Mouse (Mus musculus) frontal cortex, adult 2 months (tissue): ENCODE measurements around the gene Gng7. TPM values are rescaled to one million over a fixed set of nuclear protein-coding genes. Genes with fewer than 3 reads are reported as not detected.

Experiments used
- DNase-seq, 2 experiments: peaks; one replicate each; pipeline ENCODE4 v3.0.0; 2022; ENCODE audit warnings: low spot score in 1 of 2; ENCODE audit errors: extremely low spot score in 1 of 2
- polyA plus RNA-seq: library from polyadenylated mRNA; depleted of rRNA; stranded (reverse); fragments of >200 nt; gene quantifications from 2 replicates; pipeline ENCODE4 v1.2.3, GENCODE M21; 2012

Gng7 gene
- polyA plus RNA-seq, 1 experiment, result 101 TPM

DNA sequence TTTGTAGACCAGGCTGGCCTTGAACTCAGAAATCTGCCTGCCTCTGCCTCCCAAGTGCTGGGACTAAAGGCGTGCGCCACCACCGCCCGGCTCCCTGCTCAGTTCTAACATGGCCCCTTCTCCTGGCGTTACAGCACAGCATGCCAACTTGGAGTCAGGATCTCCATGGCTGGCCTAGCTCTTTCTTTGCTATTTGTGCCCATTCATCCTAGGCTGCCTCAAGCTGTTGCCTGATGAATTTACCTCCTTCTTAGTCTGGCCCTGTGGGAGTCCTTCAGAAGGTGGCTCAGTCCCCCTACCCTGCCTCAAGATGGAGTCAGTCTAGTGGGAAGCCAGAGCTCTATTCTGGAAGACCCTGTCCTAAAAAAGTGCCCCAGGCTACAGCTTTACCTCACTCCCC, 12.1 kb upstream of the Gng7 start:
- no peak for DNase-seq

GRCm38 (mm10) chr10:81025639-81026275, 11.0 kb upstream of the Gng7 start, which contains the start of gene Diras1:
TSS of gene Diras1 (minus strand) at chr10:81025662.
- DNase-seq, result no peak

- no peak for DNase-seq
These were observed 10.4 kb upstream of the Gng7 start for GRCm38 (mm10) chr10:81025047-81025621.

- no peak for DNase-seq
These were observed 9.7 kb upstream of the Gng7 start for GRCm38 (mm10) chr10:81024346-81024937.

DNA sequence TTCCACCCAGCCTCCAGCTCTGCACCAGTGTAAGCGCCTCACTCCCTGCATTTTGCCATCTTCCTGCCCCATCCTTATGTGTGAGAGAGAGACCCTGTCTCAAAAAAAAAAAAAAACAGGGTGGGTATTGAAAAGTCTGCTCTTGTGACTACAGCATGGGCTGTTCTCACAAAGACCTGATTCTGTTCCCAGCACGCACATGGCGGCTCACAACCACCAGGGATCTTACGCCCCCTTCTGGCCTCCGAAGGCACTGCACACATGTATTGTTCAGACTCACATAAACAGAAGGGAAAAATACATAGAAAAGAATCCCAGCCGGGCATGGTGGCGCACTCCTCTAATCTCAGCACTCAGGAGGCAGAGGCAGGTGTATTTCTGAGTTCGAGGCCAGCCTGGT, 8.0 kb upstream of the Gng7 start:
- DNase-seq, result no peak

DNA sequence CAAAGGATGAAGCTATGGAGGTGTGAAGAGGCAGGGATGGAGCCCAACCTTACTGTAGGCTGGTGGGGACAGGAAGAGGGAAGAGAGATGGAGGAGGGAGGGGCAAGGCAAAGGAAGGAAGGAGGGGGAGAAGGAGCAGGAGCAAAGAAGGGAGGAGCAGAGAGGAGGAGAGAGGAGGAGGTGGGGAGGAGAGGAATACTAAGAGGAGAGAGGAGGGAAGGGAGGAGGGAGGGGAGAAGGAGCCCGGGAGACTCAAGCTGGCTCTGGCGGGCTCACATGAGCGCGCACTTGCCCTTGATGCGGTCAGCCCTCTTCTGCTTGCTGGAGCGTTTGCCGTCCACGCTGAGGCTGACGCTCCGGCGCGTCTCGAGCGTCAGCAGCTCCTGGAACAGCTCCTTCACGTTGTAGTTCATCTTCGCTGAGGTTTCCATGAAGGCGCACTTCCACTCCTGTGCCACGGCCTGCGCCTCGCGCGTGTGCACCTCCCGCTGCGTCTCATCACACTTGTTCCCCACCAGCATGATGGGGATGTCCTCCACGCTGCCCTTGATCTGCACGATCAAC, 6.9 kb upstream of the Gng7 start:
- no peak for DNase-seq

DNA sequence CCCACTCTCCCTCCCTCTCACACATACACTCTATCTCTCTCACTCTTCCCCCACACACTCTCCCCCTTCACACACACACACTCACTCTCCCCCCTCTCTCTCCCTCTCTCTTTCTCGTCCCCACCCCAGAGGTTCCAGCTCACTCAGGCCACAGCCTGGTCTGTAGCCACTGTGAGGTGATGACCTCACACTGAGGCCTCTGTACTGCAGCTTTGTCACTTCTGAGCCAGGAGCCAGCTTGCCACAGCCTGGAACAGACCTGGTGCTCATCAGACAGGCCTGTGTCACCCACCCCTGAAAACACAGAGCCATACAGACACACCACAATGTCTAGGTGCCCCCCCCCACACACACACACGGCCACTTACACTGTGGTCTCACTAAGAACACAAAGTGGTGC, 5.5 kb upstream of the Gng7 start:
- no peak for DNase-seq

- no peak for DNase-seq
These were observed 4.9 kb upstream of the Gng7 start for GRCm38 (mm10) chr10:81019687-81020086.

- peak in 1 of 2 experiments; percentile 54 for DNase-seq
These were observed 3.6 kb upstream of the Gng7 start for GRCm38 (mm10) chr10:81018326-81018725.

GRCm38 (mm10) chr10:81016645-81017044, 1.9 kb upstream of the Gng7 start:
- DNase-seq, result peak in 1 of 2 experiments; percentile 75

- no peak for DNase-seq
These were observed 921 bp upstream of the Gng7 start for GRCm38 (mm10) chr10:81015666-81016065.

GRCm38 (mm10) chr10:81010851-81011250, 3.9 kb downstream of the Gng7 start:
- no peak for DNase-seq

DNA sequence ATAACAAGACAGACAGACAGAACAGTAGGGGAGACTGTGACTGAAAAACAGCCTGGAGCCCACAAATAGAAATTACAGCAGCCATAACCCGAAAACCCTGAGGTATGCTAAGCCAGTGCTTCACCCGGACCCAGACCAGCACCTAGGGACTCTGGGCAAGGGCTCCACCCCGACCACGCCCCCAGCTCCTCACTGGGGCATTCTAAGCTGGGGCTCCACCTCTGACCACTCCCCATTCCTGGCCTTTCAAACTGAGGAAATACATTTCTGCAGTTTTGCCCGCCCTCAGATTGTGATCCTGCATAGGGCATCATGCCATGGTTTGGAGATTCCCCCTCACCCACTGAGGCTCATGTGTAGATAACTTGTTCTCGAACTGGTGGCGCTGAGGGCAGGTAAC, 7.5 kb downstream of the Gng7 start:
- DNase-seq, result no peak

DNA sequence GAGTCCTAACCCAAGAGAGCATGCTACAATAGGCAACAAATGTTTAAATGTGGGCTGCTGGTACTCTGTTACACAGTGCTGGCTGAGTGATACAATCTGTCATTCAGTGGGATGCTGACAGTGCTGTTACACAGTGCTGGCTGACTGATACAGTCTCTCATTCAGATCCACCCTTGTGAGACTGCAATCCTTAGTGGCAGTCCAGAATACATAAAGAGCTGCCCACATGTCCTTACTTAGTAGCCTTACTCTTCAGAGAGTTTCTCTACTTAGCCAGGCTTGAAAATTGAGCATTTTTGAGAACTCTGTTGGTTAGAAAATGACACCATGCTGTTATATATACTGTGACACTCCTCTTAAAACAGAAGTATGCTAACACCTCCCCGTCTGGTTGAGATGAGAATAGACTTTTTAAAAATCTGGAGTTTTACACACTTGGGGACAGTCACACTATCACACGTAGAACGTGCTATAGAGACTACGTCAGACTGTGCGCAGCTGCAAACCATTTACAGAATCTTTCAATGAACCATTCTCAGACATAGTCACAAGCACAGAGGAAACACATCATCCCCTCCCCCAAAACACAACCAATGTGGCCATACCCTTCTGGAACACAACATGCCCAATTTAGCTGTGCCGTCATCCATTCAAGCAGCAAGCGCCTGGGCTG, 8.6 kb downstream of the Gng7 start:
- peak; percentile 64 to 73 for DNase-seq

DNA sequence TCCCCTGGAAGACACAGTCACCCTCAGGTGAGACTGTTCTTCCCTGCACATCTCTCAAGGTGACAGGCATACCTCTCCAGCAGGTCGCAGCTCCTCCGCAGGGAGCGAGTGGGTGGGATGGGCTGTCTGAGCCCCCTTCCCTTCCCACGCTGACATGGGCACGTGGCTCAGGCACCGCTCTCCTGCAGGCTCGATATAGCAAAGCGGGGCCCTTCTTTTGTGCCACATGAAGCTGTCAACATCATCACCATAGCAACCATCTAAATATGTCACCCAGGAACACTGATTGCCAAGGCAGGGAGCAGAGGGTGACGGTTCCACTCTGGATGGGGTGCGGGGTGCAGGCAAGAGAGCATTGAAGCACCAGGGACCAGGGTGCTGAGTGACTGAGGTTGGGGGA, 13.6 kb downstream of the Gng7 start:
- peak; percentile 67 to 77 for DNase-seq

DNA sequence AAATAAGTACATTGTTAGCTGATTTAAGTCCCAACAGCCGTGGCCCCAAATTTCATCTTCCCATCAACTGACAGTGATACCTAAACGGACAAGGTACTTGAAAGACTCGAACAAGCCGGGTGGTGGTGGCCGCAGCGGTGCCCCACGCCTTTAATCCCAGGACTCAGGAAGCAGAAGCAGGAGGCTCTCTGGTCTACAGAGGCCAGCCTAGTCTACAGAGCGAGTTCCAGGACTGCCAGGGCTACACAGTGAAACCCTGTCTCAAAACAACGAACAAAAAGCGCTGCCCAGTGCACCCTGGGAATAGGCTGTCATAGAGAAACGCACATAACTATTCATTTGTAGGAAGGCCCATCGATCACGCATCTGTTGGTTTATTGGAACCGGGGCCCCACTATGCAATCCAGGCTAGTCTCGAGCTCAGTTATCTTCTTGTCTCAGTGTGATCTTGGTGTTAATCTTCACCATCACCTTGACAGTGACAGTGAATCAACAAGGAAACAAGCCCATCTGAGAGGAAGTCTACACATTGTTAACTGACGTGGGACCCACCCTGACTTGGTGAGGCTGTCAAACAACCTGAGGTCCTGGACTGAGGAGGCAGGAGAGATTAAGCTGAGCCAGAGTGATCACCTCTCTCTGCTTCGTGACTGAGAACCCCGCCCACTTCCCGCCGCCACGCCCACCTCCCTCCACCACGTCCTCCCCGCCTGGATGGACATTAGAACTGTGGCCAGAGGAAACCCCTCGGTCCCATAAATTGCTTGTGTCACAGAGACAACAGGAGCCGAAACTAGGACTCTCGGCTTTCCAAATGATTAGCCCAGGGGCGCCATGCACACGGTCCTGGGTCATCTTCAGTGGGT, 14.3 kb downstream of the Gng7 start:
- DNase-seq, result no peak

GRCm38 (mm10) chr10:80999362-81000196, 15.2 kb downstream of the Gng7 start:
- peak; percentile 77 to 94 for DNase-seq

DNA sequence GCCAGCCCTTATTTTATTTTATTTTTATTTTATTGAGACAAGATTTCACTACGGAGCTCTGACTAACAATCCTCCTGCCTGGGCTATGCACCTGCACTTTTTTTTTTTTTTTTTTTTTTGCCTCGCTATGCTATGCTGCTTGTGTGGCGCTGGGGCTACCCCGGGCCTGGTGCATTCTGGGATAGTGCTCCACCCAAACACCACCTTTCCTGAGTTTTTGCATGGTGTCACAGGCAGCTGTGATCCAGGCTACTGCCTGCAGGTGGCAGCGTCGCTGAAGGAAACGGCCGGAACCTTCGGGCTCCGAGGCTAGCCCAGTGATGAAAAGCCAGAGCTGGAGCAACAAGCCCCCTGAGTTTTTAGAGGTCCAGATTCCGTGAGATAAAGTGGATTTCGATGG, 16.0 kb downstream of the Gng7 start:
- DNase-seq, result peak in 1 of 2 experiments; percentile 78

GRCm38 (mm10) chr10:80998021-80998420, 16.7 kb downstream of the Gng7 start:
- DNase-seq, result peak in 1 of 2 experiments; percentile 69
